Mouse (Mus musculus): Measurements from ENCODE around the gene Hpd.

Hpd gene

DNA sequence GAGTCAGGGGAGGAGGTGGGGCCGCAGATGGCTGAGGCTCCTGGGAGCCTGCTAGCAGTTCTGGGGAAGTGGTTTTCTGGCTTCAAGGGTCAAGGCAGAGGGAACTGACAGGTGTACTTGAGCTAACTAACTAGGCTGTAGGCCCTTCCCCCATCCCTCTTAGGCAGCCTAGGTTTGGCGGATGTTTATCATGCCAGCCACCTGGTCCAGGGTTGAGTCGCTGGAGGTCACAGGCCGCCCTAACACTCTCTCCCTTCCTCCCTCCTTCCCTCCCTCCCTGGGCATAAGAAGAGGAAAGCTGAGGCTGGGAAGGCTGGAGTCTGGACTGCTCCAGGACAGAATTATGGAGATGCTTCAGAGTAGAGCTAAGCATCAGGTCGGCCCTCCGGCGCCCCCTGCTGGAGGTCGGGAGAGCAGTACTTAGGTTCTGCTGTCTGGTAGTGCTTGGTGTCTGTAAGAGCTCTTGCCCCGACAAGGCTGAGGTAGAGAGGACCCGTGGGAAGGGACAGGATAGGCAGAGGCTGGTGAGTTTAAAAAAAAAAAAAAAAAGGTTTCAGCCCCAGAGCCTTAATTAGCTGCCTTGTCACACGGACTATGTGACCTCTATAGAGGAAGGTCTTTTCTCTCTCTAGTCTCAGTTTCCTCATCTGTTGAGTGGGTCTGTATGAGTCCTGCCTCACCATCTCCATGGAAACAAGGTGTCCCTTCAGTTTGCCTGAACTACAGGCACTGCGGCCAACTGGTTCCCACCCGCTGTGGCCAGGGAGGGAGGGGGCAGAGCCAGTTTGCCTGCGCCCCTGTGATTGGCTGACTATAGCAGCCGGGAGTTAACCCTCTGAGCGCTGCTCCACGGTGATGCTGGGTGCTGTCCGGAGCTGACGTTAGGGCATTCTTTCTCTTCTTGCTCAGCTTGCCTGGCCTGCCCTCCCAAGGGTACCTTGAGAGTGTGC, 32.8 kb downstream of the Hpd start:
- DNase-seq (ENCODE audit: extremely low spot score, low read depth, low spot score): no peak

DNA sequence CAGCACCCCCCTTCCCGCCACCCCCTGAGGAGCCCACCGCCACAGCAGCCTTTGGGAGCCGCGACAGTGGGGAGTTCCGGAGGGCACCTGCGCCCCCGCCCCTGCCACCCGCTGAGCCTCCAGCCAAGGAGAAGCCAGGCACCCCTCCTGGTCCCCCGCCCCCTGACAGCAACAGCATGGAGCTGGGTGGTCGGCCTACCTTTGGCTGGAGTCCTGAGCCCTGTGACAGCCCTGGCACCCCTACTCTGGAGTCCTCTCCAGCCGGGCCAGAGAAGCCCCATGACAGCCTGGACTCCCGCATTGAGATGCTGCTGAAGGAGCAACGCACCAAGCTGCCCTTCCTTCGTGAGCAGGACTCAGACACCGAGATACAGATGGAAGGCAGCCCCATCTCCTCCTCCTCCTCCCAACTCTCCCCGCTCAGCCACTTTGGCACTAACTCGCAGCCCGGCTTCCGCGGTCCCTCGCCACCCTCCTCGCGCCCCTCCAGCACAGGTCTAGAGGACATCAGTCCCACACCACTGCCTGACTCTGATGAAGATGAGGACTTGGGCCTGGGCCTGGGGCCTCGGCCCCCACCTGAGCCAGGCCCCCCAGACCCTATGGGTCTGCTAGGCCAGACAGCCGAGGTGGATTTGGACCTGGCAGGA, 34.3 kb downstream of the Hpd start:
- no peak for DNase-seq (ENCODE audit: extremely low spot score, low read depth, low spot score)

DNA sequence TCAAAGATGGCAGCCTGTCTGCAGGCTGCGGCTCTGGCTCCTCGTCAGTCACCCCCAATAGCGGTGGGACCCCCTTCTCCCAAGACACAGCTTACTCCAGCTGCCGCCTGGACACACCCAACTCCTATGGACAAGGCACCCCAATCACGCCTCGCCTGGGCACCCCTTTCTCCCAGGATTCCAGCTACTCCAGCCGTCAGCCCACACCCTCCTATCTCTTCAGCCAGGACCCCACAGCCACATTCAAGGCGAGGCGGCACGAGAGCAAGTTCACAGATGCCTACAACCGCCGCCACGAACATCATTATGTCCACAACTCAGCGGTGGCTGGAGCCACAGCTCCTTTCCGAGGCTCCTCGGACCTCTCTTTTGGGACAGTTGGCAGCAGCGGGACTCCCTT, 35.0 kb downstream of the Hpd start:
- no peak for DNase-seq (ENCODE audit: extremely low spot score, low read depth, low spot score)

DNA sequence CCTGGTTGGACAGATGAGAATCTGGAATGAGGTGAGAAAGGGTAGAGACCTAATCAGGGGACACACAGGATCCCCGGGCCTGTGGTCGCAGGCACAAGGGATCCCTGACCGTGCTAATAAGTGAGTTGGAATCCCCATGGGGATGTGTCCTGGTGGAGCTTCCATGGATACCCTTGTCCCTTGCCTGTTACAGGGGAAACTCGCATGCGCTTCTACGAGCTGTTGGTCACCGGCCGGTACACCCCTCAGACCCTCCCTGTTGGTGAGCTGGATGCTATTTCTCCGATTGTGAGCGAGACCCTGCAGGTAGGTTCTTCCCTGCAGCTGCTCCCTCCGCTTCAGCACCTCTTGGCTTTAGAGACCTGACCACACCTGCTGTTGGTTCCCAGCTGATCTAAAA, 36.2 kb downstream of the Hpd start:
- no peak for DNase-seq (ENCODE audit: extremely low spot score, low read depth, low spot score)

DNA sequence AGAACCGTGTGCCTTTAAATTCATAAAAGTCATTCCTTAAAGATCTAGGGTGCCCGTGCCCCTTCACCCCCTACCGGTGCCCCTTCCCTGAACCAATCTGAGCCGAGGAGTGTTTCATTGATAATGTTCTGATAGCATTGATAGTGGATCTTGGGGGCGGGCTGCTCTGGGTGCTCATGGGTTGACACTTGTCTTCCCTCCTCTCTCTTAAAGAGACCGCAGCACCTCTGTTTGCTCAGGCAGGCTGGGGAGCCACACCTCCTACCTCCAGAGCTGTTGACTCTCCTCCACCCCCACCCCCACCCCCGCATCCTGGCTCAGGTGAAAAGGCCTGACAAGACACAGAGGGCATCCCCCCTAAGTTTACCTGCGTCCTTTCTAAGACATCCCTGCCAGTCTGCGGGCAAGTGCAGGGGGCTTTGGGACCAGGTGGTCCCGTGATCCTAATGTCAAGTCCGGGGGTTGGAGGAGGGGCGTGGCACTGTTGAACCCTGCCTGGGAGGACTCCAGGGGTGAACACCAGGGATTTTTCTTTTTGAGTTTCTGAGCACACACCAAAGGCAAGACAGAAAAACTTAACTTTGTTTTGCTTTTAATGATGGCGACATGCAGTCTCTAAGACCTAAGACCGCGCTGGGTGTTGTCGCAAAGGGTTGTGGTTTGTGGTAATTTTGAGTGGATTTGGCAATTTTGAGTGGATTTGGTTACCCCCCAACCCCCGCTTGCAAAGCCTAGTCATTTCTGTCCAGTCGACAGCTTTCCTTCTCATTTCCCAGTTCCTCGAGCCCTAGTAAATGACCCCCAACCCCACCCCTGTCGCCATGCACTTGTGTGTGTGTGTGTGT, 37.6 kb downstream of the Hpd start:
- DNase-seq (ENCODE audit: extremely low spot score, low read depth, low spot score): no peak

DNA sequence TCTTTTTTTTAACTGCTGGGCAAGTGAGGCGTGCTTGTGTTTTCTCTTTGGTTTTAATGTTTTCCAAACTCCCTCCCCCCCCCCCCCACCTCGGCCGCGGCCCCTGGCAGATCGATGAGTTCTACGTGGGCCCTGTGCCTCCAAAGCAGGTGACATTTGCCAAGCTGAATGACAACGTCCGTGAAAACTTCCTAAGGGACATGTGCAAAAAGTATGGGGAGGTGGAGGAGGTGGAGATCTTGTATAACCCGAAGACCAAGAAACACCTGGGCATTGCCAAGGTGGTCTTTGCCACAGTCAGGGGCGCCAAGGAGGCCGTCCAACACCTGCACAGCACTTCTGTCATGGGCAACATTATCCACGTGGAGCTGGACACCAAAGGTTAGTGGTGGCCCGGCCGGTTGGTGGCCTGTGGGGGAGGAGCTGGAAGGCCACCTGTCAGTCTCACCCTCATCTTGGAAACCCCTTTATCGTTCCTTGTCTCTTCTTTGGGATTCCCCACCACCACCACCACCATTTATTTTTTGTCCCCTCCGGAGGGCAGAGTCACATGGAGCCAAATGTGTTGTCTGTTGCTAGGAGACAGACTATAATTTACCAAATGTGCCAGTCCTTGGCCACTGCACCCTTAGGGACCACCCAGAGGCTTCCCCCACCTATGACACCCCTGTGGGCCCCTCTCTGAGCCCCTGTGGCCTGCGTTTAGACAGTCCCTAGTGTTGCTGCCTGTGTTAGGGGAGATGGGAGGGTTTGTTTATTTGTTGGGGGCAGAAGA, 38.4 kb downstream of the Hpd start:
- no peak for DNase-seq (ENCODE audit: extremely low spot score, low read depth, low spot score)

GRCm38 (mm10) chr5:123143251-123143970, 39.1 kb downstream of the Hpd start:
- DNase-seq (ENCODE audit: extremely low spot score, low read depth, low spot score): no peak

- no peak for DNase-seq (ENCODE audit: extremely low spot score, low read depth, low spot score)
Observed at GRCm38 (mm10) chr5:123142161-123143157, 40.1 kb downstream of the Hpd start, which contains the start of gene Setd1b. TSS of gene Setd1b (plus strand) at chr5:123142193.

- no peak for DNase-seq (ENCODE audit: extremely low spot score, low read depth, low spot score)
Observed at GRCm38 (mm10) chr5:123141555-123142160, 40.9 kb downstream of the Hpd start.

DNA sequence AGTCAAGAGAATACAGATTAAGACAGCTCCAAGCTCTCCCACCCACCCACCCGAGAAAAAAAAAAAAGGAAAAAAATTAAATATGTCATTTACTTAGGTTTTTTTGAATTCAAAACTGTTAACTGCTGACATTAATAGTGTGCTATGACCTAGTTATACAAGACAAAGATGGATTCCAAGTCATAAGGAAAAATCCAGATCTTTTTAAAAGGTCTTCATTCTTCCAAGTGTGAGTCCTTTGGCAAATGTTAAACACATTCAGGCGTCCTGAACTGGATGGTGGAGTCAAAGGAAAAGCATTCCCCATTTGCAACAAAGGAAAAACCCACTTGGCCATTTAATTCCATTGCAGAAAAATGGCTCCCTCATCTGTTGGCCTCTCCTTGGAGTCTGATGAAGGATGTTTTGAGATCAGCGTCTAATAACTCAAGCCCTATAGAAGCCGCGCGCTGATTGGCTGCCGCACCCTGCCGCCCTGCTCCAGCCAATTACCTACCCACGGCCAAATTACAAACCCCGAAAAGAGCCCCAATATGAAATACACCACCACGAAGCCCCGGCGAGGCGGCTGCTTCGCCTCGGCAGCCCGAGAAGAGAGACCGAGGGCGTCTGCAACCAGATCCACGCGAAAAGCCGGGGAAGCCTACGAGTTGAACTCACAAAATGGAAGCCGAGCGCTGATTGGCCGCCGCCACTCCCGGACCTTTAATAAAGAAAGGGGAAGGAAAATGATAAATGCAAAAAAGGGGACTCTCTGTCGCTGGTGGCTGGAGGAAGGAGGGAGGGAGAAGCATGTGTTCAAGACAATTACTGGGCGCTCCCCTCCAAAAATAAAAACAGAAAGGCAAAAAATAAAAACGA, 41.6 kb downstream of the Hpd start:
- DNase-seq (ENCODE audit: extremely low spot score, low read depth, low spot score): peak; percentile 86

DNA sequence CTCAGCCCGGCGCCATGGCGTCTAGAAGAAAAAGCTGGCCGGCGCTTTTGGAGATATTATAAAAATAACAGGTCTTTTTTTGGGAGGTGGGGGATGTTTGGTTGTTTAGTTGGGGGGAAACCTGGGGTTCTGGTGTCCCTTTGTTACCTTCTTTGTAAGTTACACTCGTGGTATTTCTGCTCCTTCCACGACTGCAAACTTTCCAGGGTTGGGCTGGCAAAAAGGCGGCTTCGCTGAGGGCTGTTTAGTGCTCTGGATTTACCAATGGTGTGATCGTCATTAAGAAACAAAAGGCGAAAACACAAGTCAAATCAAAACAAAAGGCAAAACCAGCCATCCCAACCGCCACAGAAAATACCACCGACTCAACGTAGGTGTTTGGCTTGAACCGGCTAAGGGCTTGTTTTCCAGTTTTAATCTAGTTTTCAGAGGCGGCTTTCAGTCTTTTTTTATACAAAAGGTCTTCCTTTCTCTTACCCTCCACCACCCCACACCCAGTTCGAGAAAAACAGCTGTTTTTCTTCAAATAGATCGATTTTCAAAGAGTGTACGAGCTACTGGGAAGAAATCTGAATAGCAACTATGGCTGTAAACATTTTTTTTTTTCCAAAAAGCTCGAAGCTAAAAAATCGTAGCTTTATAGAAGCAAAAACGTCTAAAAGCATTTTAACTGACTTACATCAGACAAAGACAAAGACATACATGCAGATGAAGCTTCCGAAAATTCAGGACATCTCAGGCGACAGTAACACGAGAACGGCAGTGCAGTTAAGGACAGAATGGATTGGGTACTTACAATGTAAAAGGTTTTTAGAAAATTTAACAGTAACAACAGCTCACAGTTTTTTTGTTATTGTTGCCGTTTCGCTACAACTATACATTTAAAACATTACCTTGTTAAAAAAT, 42.6 kb downstream of the Hpd start:
- DNase-seq (ENCODE audit: extremely low spot score, low read depth, low spot score): no peak

GRCm38 (mm10) chr5:123138953-123139721, 43.4 kb downstream of the Hpd start:
- no peak for DNase-seq (ENCODE audit: extremely low spot score, low read depth, low spot score)

- DNase-seq (ENCODE audit: extremely low spot score, low read depth, low spot score): no peak
Observed at GRCm38 (mm10) chr5:123138230-123138911, 44.2 kb downstream of the Hpd start.

DNA sequence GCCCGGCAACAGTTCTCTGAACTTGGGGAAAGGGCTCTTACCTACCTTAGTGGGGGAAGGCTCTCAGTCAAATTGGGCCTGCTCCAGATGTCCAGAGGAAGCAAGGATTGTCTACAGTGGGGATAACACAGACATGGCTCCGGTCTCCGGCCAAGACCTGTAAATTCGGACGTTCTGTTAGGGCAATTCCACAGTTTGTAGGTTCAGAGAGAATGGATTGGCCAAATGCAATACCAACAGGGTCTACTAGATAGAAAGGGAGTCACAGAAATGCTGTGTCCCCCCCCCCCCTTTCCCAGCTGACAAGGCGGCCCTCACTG, 44.7 kb downstream of the Hpd start:
- no peak for DNase-seq (ENCODE audit: extremely low spot score, low read depth, low spot score)

Data from hindlimb bud, embryonic 11.5 days (tissue).